Mouse (Mus musculus): Measurements from ENCODE around the gene Tsnaxip1. TPM values are rescaled to one million over a fixed set of nuclear protein-coding genes. Genes with fewer than 3 reads are reported as not detected.

The Tsnaxip1 gene
- polyA plus RNA-seq, 1 experiment = not detected

GRCm38 (mm10) chr8:105854303-105854702 is 26.8 kb downstream of the Tsnaxip1 start:
- no peaks in the 10 kb centered on the region for H3K27me3 ChIP-seq (replicated peaks; ENCODE audit: control insufficient read depth, insufficient read depth, low read length)
- no peaks in the 10 kb centered on the region for H3K36me3 ChIP-seq (ENCODE audit: control insufficient read depth, insufficient read depth, low read length)
- peaks cover 8% of the 10 kb centered on the region; the same call in 1 of the 2 replicates for H3K4me1 ChIP-seq (ENCODE audit: control insufficient read depth, insufficient read depth, low read length)
- H3K27ac ChIP-seq (ENCODE audit: insufficient read depth, low read depth, low read length) = no peak overlapping the region
- DNase-seq = no peak
- no peak overlapping the region for H3K4me3 ChIP-seq (ENCODE audit: insufficient read depth, low read depth, low read length)
- WGBS = 20% methylated on average over 8 of the region's 8 CpGs
- TF ChIP-seq CTCF (conservative IDR thresholded peaks at IDR 0.05; ENCODE audit: insufficient read depth, insufficient read length, low read depth, low read length) (no peak), POLR2A (IDR thresholded peaks at IDR 0.05; ENCODE audit: low read depth, low read length) (no peak)

- no peaks in the 10 kb centered on the region for H3K36me3 ChIP-seq (ENCODE audit: control insufficient read depth, insufficient read depth, low read length)
- peaks cover 8% of the 10 kb centered on the region; the same call in 1 of the 2 replicates for H3K4me1 ChIP-seq (ENCODE audit: control insufficient read depth, insufficient read depth, low read length)
- peak within 1 kb of the TSS; percentile 89 for H3K27ac ChIP-seq (ENCODE audit: insufficient read depth, low read depth, low read length)
- under 1% methylated on average over 43 of the region's 43 CpGs for WGBS
- peak; percentile 82 for TF ChIP-seq CTCF (conservative IDR thresholded peaks at IDR 0.05; ENCODE audit: insufficient read depth, insufficient read length, low read depth, low read length)
- TF ChIP-seq POLR2A (IDR thresholded peaks at IDR 0.05; ENCODE audit: low read depth, low read length) = no peak
- H3K4me3 ChIP-seq (ENCODE audit: insufficient read depth, low read depth, low read length) = peak within 1 kb of the TSS; percentile 63
- H3K27me3 ChIP-seq (replicated peaks; ENCODE audit: control insufficient read depth, insufficient read depth, low read length) = no peaks in the 10 kb centered on the region
- DNase-seq = peak; percentile 96
Observed at GRCm38 (mm10) chr8:105854715-105855216, 27.2 kb downstream of the Tsnaxip1 start, which contains the start of gene Thap11. Thap11 (plus strand) TSS chr8:105855132.

- Histone ChIP-seq H3K27ac (ENCODE audit: insufficient read depth, low read depth, low read length) (peak overlapping the region; percentile 89), H3K27me3 (replicated peaks; ENCODE audit: control insufficient read depth, insufficient read depth, low read length) (no peaks in the 10 kb centered on the region), H3K4me1 (ENCODE audit: control insufficient read depth, insufficient read depth, low read length) (peaks cover 8% of the 10 kb centered on the region; the same call in 1 of the 2 replicates), H3K4me3 (ENCODE audit: insufficient read depth, low read depth, low read length) (peak overlapping the region; percentile 63), H3K36me3 (ENCODE audit: control insufficient read depth, insufficient read depth, low read length) (no peaks in the 10 kb centered on the region)
- no peak for TF ChIP-seq CTCF (conservative IDR thresholded peaks at IDR 0.05; ENCODE audit: insufficient read depth, insufficient read length, low read depth, low read length)
- no peak for TF ChIP-seq POLR2A (IDR thresholded peaks at IDR 0.05; ENCODE audit: low read depth, low read length)
- DNase-seq = no peak
- under 1% methylated on average over 71 of the region's 71 CpGs for WGBS
Observed at GRCm38 (mm10) chr8:105855248-105856167, 28.0 kb downstream of the Tsnaxip1 start.

- Histone ChIP-seq H3K36me3 (ENCODE audit: control insufficient read depth, insufficient read depth, low read length) (no peaks in the 10 kb centered on the region), H3K4me3 (ENCODE audit: insufficient read depth, low read depth, low read length) (peak overlapping the region; percentile 63), H3K4me1 (ENCODE audit: control insufficient read depth, insufficient read depth, low read length) (peaks cover 11% of the 10 kb centered on the region; the same call in 1 of the 2 replicates), H3K27ac (ENCODE audit: insufficient read depth, low read depth, low read length) (no peak overlapping the region), H3K27me3 (replicated peaks; ENCODE audit: control insufficient read depth, insufficient read depth, low read length) (no peaks in the 10 kb centered on the region)
- WGBS = 13% methylated on average over 15 of the region's 15 CpGs
- DNase-seq = no peak
- TF ChIP-seq POLR2A (IDR thresholded peaks at IDR 0.05; ENCODE audit: low read depth, low read length) = no peak
- TF ChIP-seq CTCF (conservative IDR thresholded peaks at IDR 0.05; ENCODE audit: insufficient read depth, insufficient read length, low read depth, low read length) = no peak
Observed at GRCm38 (mm10) chr8:105856168-105856835, 28.8 kb downstream of the Tsnaxip1 start.

GRCm38 (mm10) chr8:105858495-105858894 is 31.0 kb downstream of the Tsnaxip1 start:
- Histone ChIP-seq H3K4me1 (ENCODE audit: control insufficient read depth, insufficient read depth, low read length) (peaks cover 18% of the 10 kb centered on the region; the same call in 1 of the 2 replicates), H3K36me3 (ENCODE audit: control insufficient read depth, insufficient read depth, low read length) (no peaks in the 10 kb centered on the region), H3K27me3 (replicated peaks; ENCODE audit: control insufficient read depth, insufficient read depth, low read length) (no peaks in the 10 kb centered on the region), H3K27ac (ENCODE audit: insufficient read depth, low read depth, low read length) (no peak overlapping the region), H3K4me3 (ENCODE audit: insufficient read depth, low read depth, low read length) (no peak overlapping the region)
- WGBS = 85% methylated on average over 5 of the region's 5 CpGs
- no peak for DNase-seq
- TF ChIP-seq CTCF (conservative IDR thresholded peaks at IDR 0.05; ENCODE audit: insufficient read depth, insufficient read length, low read depth, low read length) (no peak), POLR2A (IDR thresholded peaks at IDR 0.05; ENCODE audit: low read depth, low read length) (no peak)

- Histone ChIP-seq H3K27me3 (replicated peaks; ENCODE audit: control insufficient read depth, insufficient read depth, low read length) (no peaks in the 10 kb centered on the region), H3K4me3 (ENCODE audit: insufficient read depth, low read depth, low read length) (no peak overlapping the region), H3K27ac (ENCODE audit: insufficient read depth, low read depth, low read length) (no peak overlapping the region), H3K4me1 (ENCODE audit: control insufficient read depth, insufficient read depth, low read length) (peaks cover 18% of the 10 kb centered on the region; the same call in 1 of the 2 replicates), H3K36me3 (ENCODE audit: control insufficient read depth, insufficient read depth, low read length) (no peaks in the 10 kb centered on the region)
- no peak for TF ChIP-seq POLR2A (IDR thresholded peaks at IDR 0.05; ENCODE audit: low read depth, low read length)
- TF ChIP-seq CTCF (conservative IDR thresholded peaks at IDR 0.05; ENCODE audit: insufficient read depth, insufficient read length, low read depth, low read length) = no peak
- 77% methylated on average over 5 of the region's 5 CpGs for WGBS
- no peak for DNase-seq
Observed at GRCm38 (mm10) chr8:105859314-105859713, 31.8 kb downstream of the Tsnaxip1 start.
